In genomic region chr6:127617258-127618025, GRCm38 (mm10) we compare ENCODE assay signal across 8 mouse cellular contexts. TPM values are rescaled to one million over a fixed set of nuclear protein-coding genes. Genes with fewer than 3 reads are reported as not detected.
DNase-seq lines count a peak whose midpoint lies in the region; ATAC-seq and TF ChIP-seq lines count a peak whose summit lies in the region.

No protein-coding gene starts in this region.

- TF ChIP-seq EP300 in liver, postnatal 0 days (IDR thresholded peaks at IDR 0.05; ENCODE audit: low read depth): no peak

- peak; percentile 65 for TF ChIP-seq CTCF in liver, postnatal 0 days (IDR thresholded peaks at IDR 0.05; ENCODE audit: low read depth)

- no peak overlapping the region for H3K4me2 ChIP-seq in liver, embryonic 12.5 days
- H3K4me2 ChIP-seq in embryonic facial prominence, embryonic 13.5 days: peak overlapping the region; percentile 33
- 0 out of 2 replicates have a peak overlapping the region, but pooled peaks have one; percentile 13 for H3K4me2 ChIP-seq in hindbrain, embryonic 14.5 days (replicated peaks)
- no peak overlapping the region for H3K4me2 ChIP-seq in liver, postnatal 0 days (ENCODE audit: low read depth, low read length)

- 51% methylated on average over 10 of the region's 10 CpGs for WGBS in liver, embryonic 12.5 days (ENCODE audit: insufficient replicate concordance)
- 31% methylated on average over 10 of the region's 10 CpGs for WGBS in embryonic facial prominence, embryonic 13.5 days
- WGBS in hindbrain, embryonic 14.5 days: 38% methylated on average over 10 of the region's 10 CpGs
- WGBS in liver, postnatal 0 days (ENCODE audit: insufficient replicate concordance): 49% methylated on average over 10 of the region's 10 CpGs

- DNase-seq in liver (peak; percentile 26), MN1 (ENCODE audit: low spot score) (no peak)
- peak; percentile 50 for DNase-seq in adrenal gland, postnatal 14 days
- DNase-seq in hindbrain, embryonic 14.5 days (ENCODE audit: low spot score): peak; percentile 77
- DNase-seq in liver, postnatal 0 days: peak; percentile 32
- DNase-seq in ovary, postnatal 36 days (ENCODE audit: low spot score): peak; percentile 9

- no peak overlapping the region for H3K27ac ChIP-seq in liver, embryonic 12.5 days
- no peak overlapping the region for H3K27ac ChIP-seq in embryonic facial prominence, embryonic 13.5 days
- no peak overlapping the region for H3K27ac ChIP-seq in hindbrain, embryonic 14.5 days
- no peak overlapping the region for H3K27ac ChIP-seq in liver, postnatal 0 days (ENCODE audit: low read depth)

- H3K4me3 ChIP-seq in liver, embryonic 12.5 days: no peak overlapping the region
- no peak overlapping the region for H3K4me3 ChIP-seq in embryonic facial prominence, embryonic 13.5 days
- no peak overlapping the region for H3K4me3 ChIP-seq in hindbrain, embryonic 14.5 days (replicated peaks; ENCODE audit: low read length)
- no peak overlapping the region for H3K4me3 ChIP-seq in liver, postnatal 0 days (ENCODE audit: low read depth, low read length)

- H3K9me3 ChIP-seq in liver, embryonic 12.5 days (replicated peaks): no peaks in the 10 kb centered on the region
- no peaks in the 10 kb centered on the region for H3K9me3 ChIP-seq in embryonic facial prominence, embryonic 13.5 days
- no peaks in the 10 kb centered on the region for H3K9me3 ChIP-seq in hindbrain, embryonic 14.5 days (ENCODE audit: control insufficient read depth, low read length)
- H3K9me3 ChIP-seq in liver, postnatal 0 days (ENCODE audit: low read length): no peaks in the 10 kb centered on the region

- H3K27me3 ChIP-seq in liver, embryonic 12.5 days (replicated peaks): no peaks in the 10 kb centered on the region
- H3K27me3 ChIP-seq in embryonic facial prominence, embryonic 13.5 days: no peaks in the 10 kb centered on the region; the same call in 1 of the 2 replicates
- no peaks in the 10 kb centered on the region for H3K27me3 ChIP-seq in hindbrain, embryonic 14.5 days (ENCODE audit: control insufficient read depth, insufficient read depth, low read length)
- H3K27me3 ChIP-seq in liver, postnatal 0 days (ENCODE audit: insufficient read depth, low read length): no peaks in the 10 kb centered on the region

- H3K4me1 ChIP-seq in liver, embryonic 12.5 days: no peaks in the 10 kb centered on the region
- H3K4me1 ChIP-seq in embryonic facial prominence, embryonic 13.5 days: 0 out of 2 replicates have a peak, but pooled peaks cover 3% of the 10 kb centered on the region
- H3K4me1 ChIP-seq in hindbrain, embryonic 14.5 days (replicated peaks; ENCODE audit: control insufficient read depth, insufficient read depth, low read length): peaks cover 6% of the 10 kb centered on the region
- no peaks in the 10 kb centered on the region for H3K4me1 ChIP-seq in liver, postnatal 0 days (ENCODE audit: insufficient read depth)

- ATAC-seq in liver, embryonic 12.5 days: no peak
- ATAC-seq in embryonic facial prominence, embryonic 13.5 days (ENCODE audit: insufficient number of reproducible peaks, insufficient read depth, low FRiP score, low TSS enrichment, low read depth): no peak
- no peak for ATAC-seq in hindbrain, embryonic 14.5 days (ENCODE audit: low FRiP score)
- ATAC-seq in liver, postnatal 0 days: no peak

- H3K36me3 ChIP-seq in liver, embryonic 12.5 days: 0 out of 2 replicates have a peak, but pooled peaks cover 2% of the 10 kb centered on the region
- H3K36me3 ChIP-seq in embryonic facial prominence, embryonic 13.5 days: no peaks in the 10 kb centered on the region
- H3K36me3 ChIP-seq in hindbrain, embryonic 14.5 days (replicated peaks; ENCODE audit: control insufficient read depth, insufficient read depth): no peaks in the 10 kb centered on the region
- H3K36me3 ChIP-seq in liver, postnatal 0 days (replicated peaks; ENCODE audit: insufficient read depth, low read length): no peaks in the 10 kb centered on the region

- no peak overlapping the region for H3K9ac ChIP-seq in liver, embryonic 12.5 days
- no peak overlapping the region for H3K9ac ChIP-seq in embryonic facial prominence, embryonic 13.5 days
- no peak overlapping the region for H3K9ac ChIP-seq in hindbrain, embryonic 14.5 days
- no peak overlapping the region for H3K9ac ChIP-seq in liver, postnatal 0 days (replicated peaks)

RNA-seq across cellular contexts. Expression of gene Cracr2a, which starts 56.3 kb away (rescaled TPM):
- polyA plus RNA-seq in liver, embryonic 12.5 days (2016; fragmentation: Nextera tagmentation; extraction: Ambion mirVana): 1.3 and 1.7 TPM in 2 replicates
- total RNA-seq in adrenal gland, postnatal 14 days (2021): 1.0 and 3.6 TPM in 2 replicates
- 1.4 and 2.3 TPM in 2 replicates for polyA plus RNA-seq in embryonic facial prominence, embryonic 13.5 days (2015; fragmentation: Nextera tagmentation; extraction: Ambion mirVana)
- polyA plus RNA-seq in hindbrain, embryonic 14.5 days (2014; fragmentation: Nextera tagmentation; extraction: Ambion mirVana): 0.43 and 0.94 TPM in 2 replicates
- 0.31 and 0.47 TPM in 2 replicates for polyA plus RNA-seq in liver, postnatal 0 days (2015; fragmentation: Nextera tagmentation; extraction: Ambion mirVana)

Comparison
In these comparisons a context has a peak if more than half of its experiments do, and no peak if none do; other contexts are left out.
1. H3K4me2 ChIP-seq: peak in embryonic facial prominence, embryonic 13.5 days (single experiment) and hindbrain, embryonic 14.5 days (single experiment); none in liver, embryonic 12.5 days (single experiment) and liver, postnatal 0 days (single experiment).